Mouse (Mus musculus) left cerebral cortex, postnatal 4 days (tissue): Measurements from ENCODE around the gene Ccdc187. TPM values are rescaled to one million over a fixed set of nuclear protein-coding genes. Genes with fewer than 3 reads are reported as not detected.

ENCODE experiments used
- DNase-seq: peaks from one replicate; pipeline ENCODE4 v3.0.0-alpha.2; 2022
- intact Hi-C: fragments of 180-260 bp; cut with DNase I; formaldehyde crosslinking; loops from one replicate; pipeline ENCODE4 v1.15.1; 2025
- total RNA-seq, 2 experiments: library from RNA; stranded (reverse); gene quantifications; 2 replicates each; pipeline ENCODE4 v1.2.3; 2021

Ccdc187 gene
- 1 to 10 TPM; 1.9 TPM for total RNA-seq

DNA sequence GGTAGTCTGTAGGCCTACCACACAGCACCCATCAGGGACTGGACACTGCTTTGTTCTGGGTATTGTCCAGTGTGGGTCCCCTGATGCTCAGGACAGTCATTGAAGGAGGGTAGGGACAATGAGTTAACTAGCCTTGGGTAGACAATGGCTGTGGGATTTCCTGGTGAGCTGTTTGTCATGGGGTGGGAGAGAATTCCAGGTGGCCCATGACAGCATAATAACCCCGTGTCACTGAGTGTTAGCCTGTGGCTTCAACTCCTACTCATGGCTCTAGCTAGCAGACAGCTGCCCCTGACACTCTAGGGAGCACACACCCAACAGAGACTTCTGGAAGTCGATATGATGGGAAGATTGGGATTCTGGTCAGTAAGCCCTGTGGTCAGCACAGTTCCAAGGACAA, at the start of gene Ccdc187:
Gene Ccdc187, minus strand, starts transcription at position 101 of the 400 bp plus-strand sequence.
- intact Hi-C loops: no loop called here
- DNase-seq: no peak

DNA sequence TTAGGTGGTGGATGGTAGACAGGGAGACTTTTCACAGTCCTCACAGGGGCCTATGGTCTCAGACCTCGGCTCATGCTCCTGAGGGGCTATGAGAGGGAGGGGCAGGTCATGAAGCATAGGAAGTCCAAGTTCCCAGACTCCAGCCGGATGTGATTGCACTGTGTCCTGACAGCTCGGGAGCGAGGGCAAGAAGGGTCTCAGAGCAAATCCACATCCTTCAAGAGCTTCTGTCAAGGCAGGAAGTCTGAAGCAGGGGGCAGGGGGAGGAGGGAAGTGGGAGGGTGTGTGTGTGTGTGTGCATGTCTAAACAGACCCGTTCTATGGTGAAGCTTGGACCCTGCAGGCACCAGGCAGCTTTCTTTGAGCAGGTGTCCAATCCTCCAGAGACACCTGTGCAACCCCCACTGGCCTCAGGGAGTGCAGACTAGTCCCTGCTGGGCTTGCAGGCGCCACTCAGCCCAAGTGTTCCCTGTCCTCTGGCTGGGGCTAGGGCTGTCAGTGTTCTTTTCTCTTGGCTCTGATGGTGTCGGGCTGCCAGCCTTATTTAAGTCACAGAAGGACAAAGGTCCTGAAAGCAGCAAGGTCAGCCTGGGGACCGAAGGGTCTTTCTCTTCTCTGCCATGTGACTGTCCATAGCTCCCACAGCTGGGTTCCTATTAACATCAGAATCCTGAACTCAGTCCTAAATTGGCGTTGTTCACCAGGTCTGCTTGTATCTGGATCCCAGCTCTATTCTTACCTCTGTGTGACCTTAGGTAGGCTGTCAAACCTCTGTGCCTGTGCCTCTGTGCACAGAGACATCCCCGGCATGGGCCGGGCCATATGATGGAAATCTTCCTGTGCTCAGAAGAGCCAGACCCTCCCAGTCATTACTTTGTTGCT, 48.5 kb upstream of the Ccdc187 start:
- DNase-seq: no peak
- intact Hi-C loops: no loop called here

DNA sequence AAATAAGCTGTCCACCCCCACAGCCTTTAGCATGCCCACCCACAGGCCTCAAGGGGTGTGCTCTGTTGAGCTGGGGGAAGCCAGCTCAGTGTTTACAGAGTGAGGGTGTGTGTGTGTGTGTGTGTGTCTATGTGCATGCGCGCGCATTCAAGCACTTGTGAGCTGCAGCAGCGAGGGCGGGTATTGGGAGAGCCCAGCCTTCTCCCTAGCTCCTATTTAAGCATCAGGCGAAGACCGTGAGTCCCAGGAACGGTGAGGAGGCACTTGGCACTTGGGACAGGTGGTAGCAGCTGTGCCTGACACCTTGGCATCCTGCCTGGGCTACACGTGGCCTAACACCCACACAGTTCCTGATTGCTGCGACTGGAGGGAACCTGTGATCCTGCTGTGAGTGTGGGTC, 47.7 kb upstream of the Ccdc187 start:
- intact Hi-C loops: no loop called here
- DNase-seq: peak; percentile 59

DNA sequence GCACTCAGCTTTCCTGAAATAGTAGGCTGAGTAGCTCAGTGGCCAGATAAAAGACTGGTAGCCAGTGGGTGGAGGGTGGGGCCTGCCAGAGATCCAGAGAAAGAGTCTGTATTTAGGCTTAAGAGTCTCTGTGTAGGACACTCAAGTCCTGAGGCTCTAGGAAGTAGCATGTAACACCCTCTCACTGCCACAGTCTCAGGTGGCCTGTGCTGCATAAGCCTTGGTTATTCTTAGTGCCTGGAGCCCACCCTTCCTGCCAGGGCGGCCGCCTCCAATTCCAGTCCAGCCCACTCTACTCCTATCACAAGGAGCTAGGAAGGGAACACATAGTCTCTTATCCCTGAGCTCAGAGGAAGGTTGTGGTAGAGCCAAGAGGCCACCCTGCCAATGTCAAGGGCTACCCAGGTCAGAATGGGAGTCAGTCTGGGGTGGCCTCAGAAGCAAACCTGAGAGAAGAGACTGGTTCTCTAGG, 47.2 kb upstream of the Ccdc187 start:
- intact Hi-C loops: no loop called here
- no peak for DNase-seq

GRCm38 (mm10) chr2:26339204-26339551, 44.8 kb upstream of the Ccdc187 start:
- intact Hi-C loops: no loop called here
- DNase-seq: peak; percentile 67

DNA sequence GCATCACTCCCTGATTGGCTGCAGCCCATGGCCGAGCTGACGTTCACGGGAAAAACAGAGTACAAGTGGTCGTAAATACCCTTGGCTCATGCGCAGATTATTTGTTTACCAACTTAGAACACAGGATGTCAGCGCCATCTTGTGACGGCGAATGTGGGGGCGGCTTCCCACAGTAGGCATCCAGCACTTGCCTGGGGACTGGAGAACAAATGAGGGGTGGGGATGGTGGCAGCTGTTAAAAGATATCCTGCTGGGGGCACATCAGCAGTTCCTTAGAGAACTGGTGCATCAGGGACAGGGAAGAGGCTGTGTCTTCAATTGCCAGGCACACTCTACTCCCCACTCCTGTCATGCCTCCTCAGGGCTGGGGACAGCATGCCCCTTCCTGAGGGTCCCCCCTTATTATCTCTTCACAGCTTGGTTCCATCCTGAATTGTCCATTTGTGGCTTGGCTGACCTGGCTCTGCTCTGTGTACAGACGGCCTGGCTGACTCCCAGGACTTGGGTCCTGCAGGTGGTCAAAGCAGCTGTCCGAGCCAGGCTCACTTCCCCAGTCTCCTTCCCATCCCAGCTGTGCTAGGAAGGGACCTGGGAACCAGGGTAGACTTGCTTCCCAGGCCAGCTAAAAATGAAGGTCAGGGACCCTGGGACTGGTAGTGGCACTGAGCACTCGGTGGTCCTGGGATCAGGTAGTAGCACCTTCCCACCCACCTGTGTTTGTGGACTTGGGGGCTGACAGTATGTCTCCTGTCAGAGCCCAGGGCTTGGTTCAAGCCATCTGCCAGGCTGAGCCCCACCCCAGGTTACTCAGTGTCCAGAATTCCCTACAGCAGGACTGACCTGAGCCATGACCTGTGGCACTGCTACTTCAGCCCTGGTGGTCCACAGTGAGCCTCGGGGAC, 44.2 kb upstream of the Ccdc187 start:
- peak; percentile 70 for DNase-seq
- intact Hi-C loops: no loop called here

DNA sequence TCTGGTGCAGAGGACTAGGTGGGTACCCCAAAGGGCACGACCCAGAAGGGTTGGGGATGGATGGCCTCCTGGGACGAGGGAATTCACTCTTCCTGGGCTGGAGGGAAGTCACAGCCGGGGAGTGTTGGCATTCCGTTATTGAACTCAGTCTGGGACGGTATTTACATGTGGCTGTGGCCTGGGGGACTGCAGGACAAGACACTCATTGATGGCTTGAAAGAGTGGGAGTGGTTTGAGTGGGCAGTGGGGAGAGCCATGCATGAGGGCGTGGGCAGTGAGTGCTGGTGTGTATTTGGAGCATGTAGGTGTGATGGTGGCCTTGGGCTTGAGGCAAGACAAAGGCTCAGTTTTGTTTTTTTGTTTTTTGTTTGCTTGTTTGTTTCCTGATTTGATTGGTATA, 36.3 kb upstream of the Ccdc187 start:
- DNase-seq: no peak
- intact Hi-C loops: no loop called here

DNA sequence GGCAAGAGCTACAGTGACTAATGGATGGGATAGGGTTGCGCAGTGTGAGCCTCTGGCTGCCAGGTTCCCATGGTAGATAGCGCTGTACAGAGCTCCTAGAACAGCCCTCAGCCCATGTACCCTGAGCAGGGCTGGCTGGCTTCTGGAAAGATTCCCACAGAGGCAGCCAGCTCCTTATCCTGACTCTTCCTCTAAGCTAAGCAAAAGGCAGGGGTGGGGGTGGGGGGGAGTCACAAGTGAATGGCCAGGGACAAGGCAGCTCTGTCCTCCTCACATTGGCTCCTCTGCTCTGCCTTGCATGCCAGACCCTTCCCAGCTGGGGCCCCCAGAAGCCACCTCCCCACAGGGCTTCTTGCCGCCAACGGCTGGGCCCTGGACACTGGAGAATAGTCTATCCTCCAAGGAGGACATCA, 35.7 kb upstream of the Ccdc187 start:
- intact Hi-C loops: no loop called here
- peak; percentile 58 for DNase-seq

GRCm38 (mm10) chr2:26329402-26329801, 35.0 kb upstream of the Ccdc187 start:
- peak; percentile 68 for DNase-seq
- intact Hi-C loops: no loop called here

GRCm38 (mm10) chr2:26327852-26328251, 33.5 kb upstream of the Ccdc187 start:
- intact Hi-C loops: no loop called here
- DNase-seq: no peak

DNA sequence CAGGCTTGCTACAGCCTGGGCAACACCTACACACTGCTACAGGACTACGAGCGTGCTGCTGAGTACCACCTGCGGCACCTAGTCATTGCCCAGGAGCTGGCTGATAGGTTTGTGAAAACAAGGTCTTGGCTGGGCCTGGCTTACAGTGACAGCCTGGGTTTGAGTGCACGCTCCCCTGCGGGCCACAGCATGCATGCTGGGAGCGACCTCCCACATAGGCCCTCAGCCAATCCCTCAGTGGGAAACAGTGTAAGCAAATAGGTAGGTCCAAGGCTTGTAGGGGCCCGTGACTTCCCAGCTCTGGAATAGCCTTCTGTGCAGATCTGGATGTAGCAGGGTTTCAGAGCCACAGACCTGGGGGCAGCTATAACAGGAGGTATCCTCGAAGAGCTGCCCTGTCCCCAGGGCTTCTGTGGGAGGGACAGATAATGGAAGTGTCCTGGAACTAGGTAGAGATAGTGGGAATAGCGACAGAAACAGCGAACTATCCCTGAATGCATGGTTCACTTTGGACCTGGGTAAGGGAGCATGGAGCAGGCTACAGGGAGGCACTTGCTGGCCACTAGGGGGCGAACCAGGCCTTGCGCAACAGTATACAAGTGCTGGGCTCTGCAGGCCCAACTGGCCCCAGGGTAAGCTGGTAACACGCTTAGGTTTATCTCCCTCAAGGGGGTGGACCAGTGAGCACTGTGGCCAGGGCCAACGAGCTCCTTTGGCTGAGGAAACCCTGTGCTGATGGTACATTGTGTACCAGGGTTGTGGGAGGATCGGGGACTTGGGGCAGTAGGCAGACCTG, 31.2 kb upstream of the Ccdc187 start:
- intact Hi-C loops: no loop called here
- peak; percentile 65 for DNase-seq

- intact Hi-C loops: no loop called here
- DNase-seq: no peak
Measured at GRCm38 (mm10) chr2:26324917-26325316, 30.6 kb upstream of the Ccdc187 start.

GRCm38 (mm10) chr2:26323589-26324325, 29.4 kb upstream of the Ccdc187 start:
- no peak for DNase-seq

GRCm38 (mm10) chr2:26320245-26321185, 26.2 kb upstream of the Ccdc187 start:
- intact Hi-C loops: no loop called here
- no peak for DNase-seq

More at GRCm38 (mm10) chr2:26323589-26324325, 29.4 kb upstream of the Ccdc187 start:
- intact Hi-C loops: no loop called here

DNA sequence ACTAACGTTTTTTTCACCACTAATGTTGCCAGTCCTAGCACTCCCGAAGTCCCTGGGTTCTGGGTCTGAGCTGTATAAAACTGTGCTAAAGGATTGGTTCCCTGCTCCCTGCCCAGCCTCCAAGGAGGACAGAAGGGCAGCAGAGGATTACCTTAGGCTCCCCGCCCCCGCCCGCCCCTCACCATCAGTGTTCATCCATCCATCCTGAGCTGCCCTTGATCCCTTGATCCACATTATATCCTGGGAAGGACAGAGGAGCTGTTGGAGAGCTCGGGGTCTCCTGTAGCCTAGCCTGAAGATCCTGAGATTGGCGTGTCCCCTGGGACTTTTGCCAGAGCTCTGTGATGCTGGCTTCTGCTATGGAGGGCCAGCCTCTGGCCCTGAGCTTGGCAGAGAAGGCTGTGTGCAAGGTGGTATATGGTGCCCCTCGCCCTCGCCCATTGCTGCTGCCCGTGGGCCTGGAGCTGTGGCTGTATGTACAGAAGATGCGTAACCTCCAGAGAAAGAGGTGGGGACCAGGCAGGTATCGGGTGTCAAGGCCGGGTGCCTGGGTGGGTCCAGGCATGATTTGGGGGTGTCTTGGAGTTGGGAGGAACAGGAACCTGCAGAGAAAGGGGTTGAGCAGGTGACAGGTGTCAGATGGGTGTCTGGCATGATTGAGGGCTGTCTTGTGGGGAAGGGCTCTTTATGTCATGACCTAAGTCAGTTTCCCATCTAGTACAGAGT, 25.3 kb upstream of the Ccdc187 start:
- intact Hi-C loops: no loop called here
- DNase-seq: no peak

DNA sequence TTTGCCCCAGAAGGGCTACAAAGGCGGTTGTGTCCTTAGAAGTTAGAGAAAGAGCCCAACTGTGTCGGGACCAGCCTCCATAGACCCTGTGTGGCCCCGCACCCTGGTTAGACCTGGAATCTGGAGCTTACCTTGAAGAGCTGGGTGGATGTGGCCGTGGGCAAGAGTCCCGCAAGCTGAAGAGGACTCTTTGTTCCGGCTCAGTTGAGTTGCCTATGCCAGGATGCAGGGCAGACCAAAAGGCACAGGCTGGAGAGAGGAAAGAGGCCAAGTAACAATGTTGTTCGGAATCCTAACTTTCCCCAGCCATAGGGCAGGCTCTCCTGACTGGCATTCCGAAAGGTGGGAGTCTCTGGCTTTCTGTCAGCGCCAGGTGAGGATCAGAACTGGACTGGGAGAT, 24.8 kb upstream of the Ccdc187 start:
- no peak for DNase-seq
- intact Hi-C loops: no loop called here

DNA sequence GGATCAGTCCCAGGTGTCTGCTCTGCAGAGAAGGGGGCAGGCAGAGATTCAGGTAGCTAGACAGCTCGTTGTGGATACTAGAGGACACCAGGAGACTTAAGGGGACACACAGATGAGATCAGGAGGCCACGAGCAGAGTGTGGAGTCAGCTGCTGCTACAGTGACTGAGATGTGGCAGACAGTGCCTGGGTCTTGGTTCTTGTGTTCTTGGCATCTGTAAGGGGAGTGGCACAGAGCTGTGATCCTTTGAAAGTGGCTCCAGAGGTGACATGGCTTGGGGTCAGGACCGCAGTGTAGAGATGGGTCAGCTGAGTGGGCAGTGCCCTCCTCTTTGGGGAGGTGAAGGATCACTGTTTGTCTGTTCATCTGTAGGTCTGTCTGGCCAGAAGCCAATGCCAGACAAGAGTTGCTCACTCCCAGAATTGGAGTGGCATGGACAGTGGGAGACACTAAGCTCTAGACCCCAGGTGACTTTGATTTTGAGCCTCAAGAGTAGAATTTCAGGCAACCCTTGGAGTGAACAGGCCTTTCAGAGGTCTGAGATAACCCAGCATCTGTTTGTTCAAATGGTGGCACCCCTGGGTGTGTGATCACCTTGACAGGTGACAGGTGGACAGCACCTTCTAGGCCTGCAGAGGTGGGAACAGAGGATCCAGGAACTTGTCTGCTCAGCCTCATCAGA, 23.8 kb upstream of the Ccdc187 start:
- no peak for DNase-seq
- intact Hi-C loops: no loop called here

DNA sequence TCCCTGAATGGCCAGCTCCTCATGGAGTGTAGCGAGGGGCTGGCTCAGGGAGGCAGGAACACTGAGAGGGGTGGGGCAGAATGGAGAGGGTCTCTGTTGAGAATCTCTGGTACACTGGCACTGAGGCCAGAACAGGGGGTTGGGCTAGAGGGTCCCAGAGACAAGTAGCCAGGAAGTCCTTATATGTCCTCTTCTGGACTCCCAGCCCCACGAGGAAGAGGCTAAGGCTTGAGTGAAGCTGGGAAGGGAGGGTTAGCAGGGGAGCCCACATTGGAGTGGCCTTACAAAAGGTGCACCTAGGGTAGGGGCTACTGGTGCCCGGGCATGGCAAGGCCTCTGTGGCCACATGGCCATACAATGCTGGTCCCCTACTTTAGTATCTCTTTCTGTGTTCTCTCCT, 23.0 kb upstream of the Ccdc187 start:
- intact Hi-C loops: no loop called here

More for the DNA sequence above, 23.0 kb upstream of the Ccdc187 start:
- DNase-seq: no peak
